Mouse (Mus musculus): ENCODE measurements at regions not wholly inside any gene's neighbourhood (a gene's known extent, or its start where the extent isn't known, plus 50 kb on each side); places are given as distances from the start of the nearest gene placed in this dataset.
A peak's percentile ranks its signal among the peaks of the same experiment; 100 is the strongest.

- TF ChIP-seq CTCF (IDR thresholded peaks at IDR 0.05), result no peak
- DNase-seq (ENCODE audit: low read depth, low spot score) (peak; percentile 1), ATAC-seq (no peak)
- POLR2A ChIA-PET, result no interaction called here
- in situ Hi-C loops (cut with MboI; ENCODE audit: low pct_unique_long_range_greater_than_20kb), result no loop called here
- no peaks in the 10 kb centered on the region for H3K27me3 ChIP-seq
- CTCF ChIA-PET, result no interaction called here
Observed at GRCm38 (mm10) chr7:61939971-61940705, 406.2 kb upstream of the Ndn start.

GRCm38 (mm10) chr7:61982203-61982932, 364.0 kb upstream of the Ndn start:
- H3K27me3 ChIP-seq, result no peaks in the 10 kb centered on the region
- in situ Hi-C loops (cut with MboI; ENCODE audit: low pct_unique_long_range_greater_than_20kb), result no loop called here
- no peak for ATAC-seq
- ChIA-PET POLR2A (no interaction called here), CTCF (no interaction called here)
- DNase-seq (ENCODE audit: low read depth, low spot score), result no peak
- no peak for TF ChIP-seq CTCF (IDR thresholded peaks at IDR 0.05)

DNA sequence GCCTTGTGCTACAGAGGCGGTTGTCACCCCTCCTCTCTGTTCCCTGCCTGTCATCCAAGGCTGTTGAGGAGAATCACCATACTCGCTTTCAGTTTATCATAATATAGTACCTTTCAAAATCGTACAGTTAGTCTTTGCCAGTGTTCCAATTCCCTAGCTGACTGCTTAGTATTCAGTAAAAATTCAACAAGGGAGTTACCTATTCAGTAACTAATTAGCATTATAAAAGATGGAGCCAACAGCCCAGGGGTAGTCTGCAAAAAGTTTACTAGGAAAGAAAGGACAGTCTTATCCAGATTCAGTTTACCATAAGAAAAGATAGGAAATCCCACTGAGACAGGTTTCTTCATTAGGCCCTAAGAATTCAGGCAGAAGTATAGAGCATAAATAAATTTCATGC, 319.7 kb upstream of the Ndn start:
- no peak for ATAC-seq
- POLR2A ChIA-PET, result no interaction called here
- no peak for TF ChIP-seq CTCF (IDR thresholded peaks at IDR 0.05)
- DNase-seq (ENCODE audit: low read depth, low spot score), result no peak
- in situ Hi-C loops (cut with MboI; ENCODE audit: low pct_unique_long_range_greater_than_20kb), result no loop called here
- no peaks in the 10 kb centered on the region for H3K27me3 ChIP-seq
- CTCF ChIA-PET, result no interaction called here

- CTCF ChIA-PET, result no interaction called here
- no peaks in the 10 kb centered on the region for H3K27me3 ChIP-seq
- in situ Hi-C loops (cut with MboI; ENCODE audit: low pct_unique_long_range_greater_than_20kb), result no loop called here
- POLR2A ChIA-PET, result no interaction called here
- ATAC-seq (no peak), DNase-seq (ENCODE audit: low read depth, low spot score) (no peak)
- TF ChIP-seq CTCF (IDR thresholded peaks at IDR 0.05), result no peak
Observed at GRCm38 (mm10) chr7:62045743-62046451, 300.5 kb upstream of the Ndn start.

DNA sequence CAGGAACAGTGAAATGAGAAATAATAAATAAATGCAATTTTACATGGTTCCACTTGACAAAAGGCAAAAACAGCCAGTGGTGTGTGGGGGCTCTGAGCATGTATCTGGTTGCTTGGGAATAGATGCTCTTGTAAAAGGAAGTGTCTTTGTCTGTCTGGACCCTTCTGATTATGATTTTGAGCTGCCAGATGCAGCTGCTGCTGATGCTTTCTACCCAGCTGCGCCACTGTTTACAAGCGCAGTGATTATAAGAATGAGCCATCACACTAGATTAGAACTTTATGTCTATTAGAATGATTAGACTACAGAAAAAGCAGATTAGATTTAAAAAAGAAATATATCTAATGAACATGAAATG, 299.9 kb upstream of the Ndn start:
- TF ChIP-seq CTCF (IDR thresholded peaks at IDR 0.05), result no peak
- in situ Hi-C loops (cut with MboI; ENCODE audit: low pct_unique_long_range_greater_than_20kb), result no loop called here

DNA sequence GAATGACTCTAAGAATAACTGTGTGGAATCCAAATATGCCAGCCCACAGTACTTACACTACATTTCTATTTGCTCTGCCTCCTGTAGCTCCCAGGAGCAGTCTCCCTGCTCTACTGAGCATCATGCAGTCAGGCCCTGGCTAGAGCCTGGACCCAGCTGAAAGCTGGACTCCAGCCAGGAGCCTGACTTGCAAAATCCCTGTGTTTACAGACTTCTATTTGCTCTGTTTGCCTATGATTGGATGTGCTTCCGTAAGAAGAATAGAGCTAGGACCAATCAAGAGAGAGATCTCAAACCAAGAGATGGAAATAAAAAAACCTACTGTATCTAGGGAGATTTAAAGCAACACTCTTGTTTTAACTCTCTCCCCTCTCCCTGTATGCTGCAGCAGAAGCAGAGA, 267.8 kb upstream of the Ndn start:
- no peaks in the 10 kb centered on the region for H3K27me3 ChIP-seq
- ChIA-PET CTCF (no interaction called here), POLR2A (no interaction called here)
- in situ Hi-C loops (cut with MboI; ENCODE audit: low pct_unique_long_range_greater_than_20kb), result no loop called here
- ATAC-seq (no peak), DNase-seq (ENCODE audit: low read depth, low spot score) (no peak)
- no peak for TF ChIP-seq CTCF (IDR thresholded peaks at IDR 0.05)

More for the DNA sequence above, 299.9 kb upstream of the Ndn start:
- CTCF ChIA-PET, result no interaction called here
- POLR2A ChIA-PET, result no interaction called here
- no peaks in the 10 kb centered on the region for H3K27me3 ChIP-seq
- ATAC-seq (no peak), DNase-seq (ENCODE audit: low read depth, low spot score) (no peak)

DNA sequence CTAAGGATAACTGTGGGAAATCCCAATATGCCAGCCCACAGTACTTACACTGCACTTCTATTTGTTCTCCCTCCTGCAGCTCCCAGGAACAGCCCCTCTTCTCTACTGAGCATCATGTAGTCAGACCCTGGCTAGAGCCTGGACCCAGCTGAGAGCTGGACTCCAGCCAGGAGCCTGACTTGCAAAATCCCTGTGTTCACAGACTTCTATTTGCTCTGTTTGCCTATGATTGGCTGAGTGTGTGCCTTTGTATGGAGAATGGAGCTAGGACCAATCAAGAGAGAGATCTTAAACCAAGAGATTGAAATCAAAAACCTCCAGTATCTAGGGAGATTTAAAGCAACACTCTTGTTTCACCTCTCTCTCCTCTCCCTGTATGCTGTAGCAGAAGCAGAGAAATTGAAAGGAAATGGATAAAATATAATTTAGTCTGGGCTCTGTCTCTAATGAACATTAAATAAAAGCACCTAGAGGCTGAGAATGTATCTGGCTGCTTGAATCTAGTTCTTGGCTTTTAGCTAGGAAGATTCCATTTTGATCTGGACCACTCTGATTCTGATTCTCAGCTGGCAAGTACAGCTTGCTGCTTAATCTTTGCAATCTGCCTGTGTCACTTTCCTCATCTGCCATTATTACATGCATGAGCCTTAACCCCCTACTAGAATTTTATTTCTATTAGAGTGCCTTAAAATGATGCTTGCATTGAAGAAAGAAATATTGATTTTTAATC, 261.1 kb upstream of the Ndn start:
- in situ Hi-C loops (cut with MboI; ENCODE audit: low pct_unique_long_range_greater_than_20kb), result no loop called here
- POLR2A ChIA-PET, result no interaction called here
- no peak for ATAC-seq
- CTCF ChIA-PET, result no interaction called here
- no peaks in the 10 kb centered on the region for H3K27me3 ChIP-seq
- no peak for DNase-seq (ENCODE audit: low read depth, low spot score)
- TF ChIP-seq CTCF (IDR thresholded peaks at IDR 0.05), result no peak
